Mouse (Mus musculus) lung, adult 10 weeks (tissue): ENCODE results near the gene Olfr77. TPM values are rescaled to one million over a fixed set of nuclear protein-coding genes. Genes with fewer than 3 reads are reported as not detected.

Experiments
- polyA plus RNA-seq: library from polyadenylated mRNA; stranded (reverse); fragments of 350-450 nt; fragmentation: Illumina TruSeq; extraction: RNeasy Lipid Tissue Mini Kit (QIAGEN cat#74804); gene quantifications from one replicate; pipeline ENCODE4 v1.2.3, GENCODE M21; 2014; ENCODE audit warnings: low read depth, low replicate concordance; ENCODE audit not compliant: insufficient read depth

The Olfr77 gene
- not detected for polyA plus RNA-seq

GRCm38 (mm10) chr9:19916565-19916964, at the start of gene Olfr77:
Olfr77 (plus strand) TSS chr9:19916865.

GRCm38 (mm10) chr9:19887904-19888303, 28.8 kb upstream of the Olfr77 start, which contains the start of gene Olfr862:
Olfr862 (minus strand) TSS chr9:19888004.

Other genes with a start within 250 kb of the Olfr77 start
- not detected for gene Olfr857, start 207.4 kb upstream of the Olfr77 start, polyA plus RNA-seq
- not detected for gene Olfr58, start 136.6 kb upstream of the Olfr77 start, polyA plus RNA-seq
- not detected for gene Olfr859, start 112.0 kb upstream of the Olfr77 start, polyA plus RNA-seq
- not detected for gene Olfr860, start 67.1 kb upstream of the Olfr77 start, polyA plus RNA-seq
- gene Olfr862, start 28.9 kb upstream of the Olfr77 start, polyA plus RNA-seq: not detected
- gene Olfr866, start 111.2 kb downstream of the Olfr77 start, polyA plus RNA-seq: not detected
- not detected for gene Olfr867, start 140.7 kb downstream of the Olfr77 start, polyA plus RNA-seq
- gene Olfr868, start 181.8 kb downstream of the Olfr77 start, polyA plus RNA-seq: not detected
- not detected for gene Olfr869, start 212.1 kb downstream of the Olfr77 start, polyA plus RNA-seq